Mouse (Mus musculus) thymus, postnatal 25 days (tissue): ENCODE results near the gene Rhot1.
"Not testable (repeated sequence)": the region's sequence is repeated elsewhere in the genome, so short reads cannot be mapped to it uniquely, and the experiment has no call there.

ENCODE experiments used
- DNase-seq: peaks from one replicate; pipeline ENCODE4 v3.0.0; 2022

The Rhot1 gene

GRCm38 (mm10) chr11:80208860-80209800, at the start of gene Rhot1:
Gene Rhot1, plus strand, starts transcription at chr11:80209019.
- DNase-seq, result peak; percentile 97

GRCm38 (mm10) chr11:80161041-80161440, 47.8 kb upstream of the Rhot1 start:
- DNase-seq, result no peak

- DNase-seq, result no peak
Observed at GRCm38 (mm10) chr11:80163362-80164116, 45.3 kb upstream of the Rhot1 start.

- no peak for DNase-seq
Observed at GRCm38 (mm10) chr11:80164224-80164623, 44.6 kb upstream of the Rhot1 start.

GRCm38 (mm10) chr11:80168121-80168520, 40.7 kb upstream of the Rhot1 start:
- no peak for DNase-seq

- DNase-seq, result no peak
Observed at GRCm38 (mm10) chr11:80168611-80169249, 40.1 kb upstream of the Rhot1 start.

- no peak for DNase-seq
Observed at GRCm38 (mm10) chr11:80169629-80170028, 39.2 kb upstream of the Rhot1 start.

- DNase-seq, result no peak
Observed at GRCm38 (mm10) chr11:80170351-80170750, 38.5 kb upstream of the Rhot1 start.

- DNase-seq, result no peak
Observed at GRCm38 (mm10) chr11:80171884-80172283, 36.9 kb upstream of the Rhot1 start.

GRCm38 (mm10) chr11:80173963-80174670, 34.7 kb upstream of the Rhot1 start:
- no peak for DNase-seq

GRCm38 (mm10) chr11:80176911-80177895, 31.6 kb upstream of the Rhot1 start:
- no peak for DNase-seq

GRCm38 (mm10) chr11:80178316-80178715, 30.5 kb upstream of the Rhot1 start:
- DNase-seq, result no peak

- DNase-seq, result no peak
Observed at GRCm38 (mm10) chr11:80181021-80181749, 27.6 kb upstream of the Rhot1 start.

GRCm38 (mm10) chr11:80183054-80183704, 25.6 kb upstream of the Rhot1 start:
- not testable (repeated sequence) for DNase-seq

- DNase-seq, result peak; percentile 54
Observed at GRCm38 (mm10) chr11:80183705-80184255, 25.0 kb upstream of the Rhot1 start, which contains the start of gene Rnf135. Gene Rnf135, plus strand, starts transcription at chr11:80183851.

- no peak for DNase-seq
Observed at GRCm38 (mm10) chr11:80184531-80185071, 24.2 kb upstream of the Rhot1 start.

- DNase-seq, result not testable (repeated sequence)
Observed at GRCm38 (mm10) chr11:80185441-80185976, 23.3 kb upstream of the Rhot1 start.

- DNase-seq, result no peak
Observed at GRCm38 (mm10) chr11:80190280-80190679, 18.5 kb upstream of the Rhot1 start.

- DNase-seq, result no peak
Observed at GRCm38 (mm10) chr11:80193827-80194226, 15.0 kb upstream of the Rhot1 start.
